Mouse (Mus musculus): Measurements from ENCODE around the gene Cox5b. TPM values are rescaled to one million over a fixed set of nuclear protein-coding genes. Genes with fewer than 3 reads are reported as not detected.

The Cox5b gene
- polyA plus RNA-seq (2014; fragmentation: Illumina TruSeq; extraction: RNeasy Lipid Tissue Mini Kit (QIAGEN cat#74804); ENCODE audit: low read depth, low replicate concordance) = 188 TPM

GRCm38 (mm10) chr1:36691271-36692155, at the start of gene Cox5b:
Gene Cox5b, plus strand, starts transcription at chr1:36691449.

GRCm38 (mm10) chr1:36682620-36683355, 8.5 kb upstream of the Cox5b start, which contains the start of gene Fam178b:
Gene Fam178b, minus strand, starts transcription at chr1:36683183.

GRCm38 (mm10) chr1:36709854-36710280, 18.6 kb downstream of the Cox5b start, which contains the start of gene 4933424G06Rik:
Gene 4933424G06Rik, plus strand, starts transcription at chr1:36710149.

GRCm38 (mm10) chr1:36714311-36714710, 23.1 kb downstream of the Cox5b start, which contains the start of gene Actr1b:
Gene Actr1b, minus strand, starts transcription at chr1:36714422.

Other genes with a start within 250 kb of the Cox5b start
- gene Lman2l, start 246.2 kb upstream of the Cox5b start, polyA plus RNA-seq (2014; fragmentation: Illumina TruSeq; extraction: RNeasy Lipid Tissue Mini Kit (QIAGEN cat#74804); ENCODE audit: low read depth, low replicate concordance) = 4.8 TPM
- 1.1 TPM for gene Cnnm4, start 219.8 kb upstream of the Cox5b start, polyA plus RNA-seq (2014; fragmentation: Illumina TruSeq; extraction: RNeasy Lipid Tissue Mini Kit (QIAGEN cat#74804); ENCODE audit: low read depth, low replicate concordance)
- gene Cnnm3, start 179.6 kb upstream of the Cox5b start, polyA plus RNA-seq (2014; fragmentation: Illumina TruSeq; extraction: RNeasy Lipid Tissue Mini Kit (QIAGEN cat#74804); ENCODE audit: low read depth, low replicate concordance) = 4.3 TPM
- not detected for gene Ankrd23, start 154.6 kb upstream of the Cox5b start, polyA plus RNA-seq (2014; fragmentation: Illumina TruSeq; extraction: RNeasy Lipid Tissue Mini Kit (QIAGEN cat#74804); ENCODE audit: low read depth, low replicate concordance)
- gene Gm42417, start 152.0 kb upstream of the Cox5b start, polyA plus RNA-seq (2014; fragmentation: Illumina TruSeq; extraction: RNeasy Lipid Tissue Mini Kit (QIAGEN cat#74804); ENCODE audit: low read depth, low replicate concordance) = 0.34 TPM
- gene Ankrd39, start 144.0 kb upstream of the Cox5b start, polyA plus RNA-seq (2014; fragmentation: Illumina TruSeq; extraction: RNeasy Lipid Tissue Mini Kit (QIAGEN cat#74804); ENCODE audit: low read depth, low replicate concordance) = 1.3 TPM
- 0.42 TPM for gene Sema4c, start 133.1 kb upstream of the Cox5b start, polyA plus RNA-seq (2014; fragmentation: Illumina TruSeq; extraction: RNeasy Lipid Tissue Mini Kit (QIAGEN cat#74804); ENCODE audit: low read depth, low replicate concordance)
- not detected for gene Fam178b, start 8.3 kb upstream of the Cox5b start, polyA plus RNA-seq (2014; fragmentation: Illumina TruSeq; extraction: RNeasy Lipid Tissue Mini Kit (QIAGEN cat#74804); ENCODE audit: low read depth, low replicate concordance)
- gene 4933424G06Rik, start 18.7 kb downstream of the Cox5b start, polyA plus RNA-seq (2014; fragmentation: Illumina TruSeq; extraction: RNeasy Lipid Tissue Mini Kit (QIAGEN cat#74804); ENCODE audit: low read depth, low replicate concordance) = not detected
- gene Actr1b, start 23.0 kb downstream of the Cox5b start, polyA plus RNA-seq (2014; fragmentation: Illumina TruSeq; extraction: RNeasy Lipid Tissue Mini Kit (QIAGEN cat#74804); ENCODE audit: low read depth, low replicate concordance) = 11.0 TPM
- gene Zap70, start 70.3 kb downstream of the Cox5b start, polyA plus RNA-seq (2014; fragmentation: Illumina TruSeq; extraction: RNeasy Lipid Tissue Mini Kit (QIAGEN cat#74804); ENCODE audit: low read depth, low replicate concordance) = 1.1 TPM